ENCODE assay signal across 16 mouse cellular contexts in genomic region chr8:121971488-121972058, GRCm38 (mm10). TPM values are rescaled to one million over a fixed set of nuclear protein-coding genes. Genes with fewer than 3 reads are reported as not detected.
DNase-seq lines count a peak whose midpoint lies in the region; ATAC-seq and TF ChIP-seq lines count a peak whose summit lies in the region.
"Had no signal": no experiment of that assay in that cellular context is flagged by ENCODE, and none has a peak within 500 bp of the region (broad histone marks: within the 10 kb centered on the region; RNA-seq: fewer than 3 reads in every experiment).

No protein-coding gene starts in this region.

- no peak overlapping the region for H3K4me2 ChIP-seq in neural tube, embryonic 13.5 days
- H3K4me2 ChIP-seq in hindbrain, embryonic 16.5 days (ENCODE audit: low read length): no peak overlapping the region
- H3K4me2 ChIP-seq in stomach, postnatal 0 days (replicated peaks; ENCODE audit: low read depth): no peak overlapping the region
- no peak overlapping the region for H3K4me2 ChIP-seq in kidney, embryonic 16.5 days (replicated peaks; ENCODE audit: low read depth, low read length)
- H3K4me2 ChIP-seq: heart, embryonic 13.5 days; lung, embryonic 15.5 days had no signal

- H3K4me1 ChIP-seq in neural tube, embryonic 13.5 days (replicated peaks): peaks cover 46% of the 10 kb centered on the region
- H3K4me1 ChIP-seq in embryonic facial prominence, embryonic 10.5 days: peaks cover 33% of the 10 kb centered on the region
- H3K4me1 ChIP-seq in hindbrain, embryonic 16.5 days (ENCODE audit: control insufficient read depth, insufficient read depth, low read depth, low read length): peaks cover 33% of the 10 kb centered on the region
- H3K4me1 ChIP-seq in stomach, postnatal 0 days (replicated peaks; ENCODE audit: control insufficient read depth, insufficient read depth): peaks cover 9% of the 10 kb centered on the region
- peaks cover 21% of the 10 kb centered on the region for H3K4me1 ChIP-seq in kidney, embryonic 16.5 days (ENCODE audit: insufficient read depth, low read length)

- H3K9me3 ChIP-seq in neural tube, embryonic 13.5 days: no peaks in the 10 kb centered on the region
- no peaks in the 10 kb centered on the region for H3K9me3 ChIP-seq in embryonic facial prominence, embryonic 10.5 days
- no peaks in the 10 kb centered on the region for H3K9me3 ChIP-seq in hindbrain, embryonic 16.5 days (ENCODE audit: control insufficient read depth, low read length)
- H3K9me3 ChIP-seq in stomach, postnatal 0 days (ENCODE audit: control insufficient read depth, low read length): no peaks in the 10 kb centered on the region
- no peaks in the 10 kb centered on the region for H3K9me3 ChIP-seq in kidney, embryonic 16.5 days (ENCODE audit: low read length)
- H3K9me3 ChIP-seq: heart, embryonic 13.5 days; limb, embryonic 10.5 days; lung, embryonic 15.5 days had no signal

- no peaks in the 10 kb centered on the region for H3K27me3 ChIP-seq in neural tube, embryonic 13.5 days
- H3K27me3 ChIP-seq in embryonic facial prominence, embryonic 10.5 days (replicated peaks; ENCODE audit: low read depth, poor library complexity, severe bottlenecking): no peaks in the 10 kb centered on the region
- H3K27me3 ChIP-seq in hindbrain, embryonic 16.5 days (replicated peaks; ENCODE audit: control insufficient read depth, insufficient read depth, low read length): no peaks in the 10 kb centered on the region
- H3K27me3 ChIP-seq in stomach, postnatal 0 days (ENCODE audit: control insufficient read depth, insufficient read depth, low read length): no peaks in the 10 kb centered on the region
- H3K27me3 ChIP-seq in kidney, embryonic 16.5 days (ENCODE audit: insufficient read depth, low read length): no peaks in the 10 kb centered on the region
- H3K27me3 ChIP-seq: heart, embryonic 13.5 days; lung, embryonic 15.5 days had no signal

- peaks cover 29% of the 10 kb centered on the region for H3K36me3 ChIP-seq in neural tube, embryonic 13.5 days
- H3K36me3 ChIP-seq in embryonic facial prominence, embryonic 10.5 days (replicated peaks): peaks cover 45% of the 10 kb centered on the region
- peaks cover 9% of the 10 kb centered on the region for H3K36me3 ChIP-seq in hindbrain, embryonic 16.5 days (ENCODE audit: control insufficient read depth, insufficient read depth, low read length)
- peaks cover 14% of the 10 kb centered on the region for H3K36me3 ChIP-seq in stomach, postnatal 0 days (ENCODE audit: control insufficient read depth, insufficient read depth, low read length)
- H3K36me3 ChIP-seq in kidney, embryonic 16.5 days (ENCODE audit: insufficient read depth, low read length): peaks cover 24% of the 10 kb centered on the region

- 70% methylated on average over 17 of the region's 17 CpGs for WGBS in neural tube, embryonic 13.5 days
- WGBS in embryonic facial prominence, embryonic 10.5 days: 83% methylated on average over 17 of the region's 17 CpGs
- 68% methylated on average over 17 of the region's 17 CpGs for WGBS in hindbrain, embryonic 16.5 days
- WGBS in stomach, postnatal 0 days: 67% methylated on average over 17 of the region's 17 CpGs
- 67% methylated on average over 17 of the region's 17 CpGs for WGBS in kidney, embryonic 16.5 days

- peak overlapping the region; percentile 19; the same call in 1 of the 2 replicates for H3K27ac ChIP-seq in neural tube, embryonic 13.5 days (replicated peaks)
- H3K27ac ChIP-seq in embryonic facial prominence, embryonic 10.5 days (replicated peaks): 0 out of 2 replicates have a peak overlapping the region, but pooled peaks have one; percentile 14
- H3K27ac ChIP-seq in hindbrain, embryonic 16.5 days (ENCODE audit: low read depth, low read length): peak overlapping the region; percentile 17; the same call in 1 of the 2 replicates
- H3K27ac ChIP-seq in stomach, postnatal 0 days (replicated peaks): no peak overlapping the region
- no peak overlapping the region for H3K27ac ChIP-seq in kidney, embryonic 16.5 days (ENCODE audit: low read length)
- H3K27ac ChIP-seq: heart, embryonic 13.5 days; limb, embryonic 10.5 days; lung, embryonic 15.5 days had no signal

- TF ChIP-seq EP300 in stomach, postnatal 0 days (optimal IDR thresholded peaks at IDR 0.05): no peak

- DNase-seq in neural tube, embryonic 10.5 days (ENCODE audit: extremely low spot score, low spot score): no peak
- DNase-seq in embryonic facial prominence, embryonic 10.5 days (ENCODE audit: low spot score): no peak
- DNase-seq in stomach, postnatal 0 days (ENCODE audit: low spot score): no peak
- no peak for DNase-seq in adrenal gland, postnatal 36 days
- DNase-seq in heart, postnatal 14 days: no peak
- DNase-seq: right cerebral cortex, adult 18-20 months; thymus, postnatal 4 days had no signal

- 0 out of 2 replicates have a peak overlapping the region, but pooled peaks have one; percentile 17 for H3K9ac ChIP-seq in neural tube, embryonic 13.5 days
- no peak overlapping the region for H3K9ac ChIP-seq in hindbrain, embryonic 16.5 days (ENCODE audit: low read depth, low read length)
- H3K9ac ChIP-seq in stomach, postnatal 0 days (ENCODE audit: low read length): no peak overlapping the region
- H3K9ac ChIP-seq in kidney, embryonic 16.5 days (replicated peaks; ENCODE audit: low read length): no peak overlapping the region
- H3K9ac ChIP-seq: heart, embryonic 13.5 days; lung, embryonic 15.5 days had no signal

- no peak overlapping the region for H3K4me3 ChIP-seq in neural tube, embryonic 13.5 days
- H3K4me3 ChIP-seq in embryonic facial prominence, embryonic 10.5 days: no peak overlapping the region
- H3K4me3 ChIP-seq in hindbrain, embryonic 16.5 days (ENCODE audit: low read length): no peak overlapping the region
- no peak overlapping the region for H3K4me3 ChIP-seq in stomach, postnatal 0 days (ENCODE audit: low read depth, low read length)
- H3K4me3 ChIP-seq in kidney, embryonic 16.5 days (ENCODE audit: low read length): no peak overlapping the region
- H3K4me3 ChIP-seq: heart, embryonic 13.5 days; limb, embryonic 10.5 days; lung, embryonic 15.5 days had no signal

- ATAC-seq in neural tube, embryonic 13.5 days (ENCODE audit: low read depth): no peak
- no peak for ATAC-seq in hindbrain, embryonic 16.5 days
- no peak for ATAC-seq in stomach, postnatal 0 days (ENCODE audit: low FRiP score, low TSS enrichment)
- no peak for ATAC-seq in kidney, embryonic 16.5 days (ENCODE audit: low FRiP score, low TSS enrichment)
- ATAC-seq: intestine, embryonic 16.5 days had no signal

- TF ChIP-seq CTCF in stomach, postnatal 0 days (IDR thresholded peaks at IDR 0.05; ENCODE audit: low read depth): peak; percentile 30; the same call in 1 of the 2 replicates

- intact Hi-C loops in heart, postnatal 14 days (cut with DNase I): no loop called here

RNA-seq across cellular contexts. Expression of gene Banp, which starts 22.0 kb away (rescaled TPM):
- polyA plus RNA-seq in neural tube, embryonic 13.5 days (2015; fragmentation: Nextera tagmentation; extraction: Ambion mirVana): 59.9 and 60.1 TPM in 2 replicates
- 55.2 and 64.8 TPM in 2 replicates for polyA plus RNA-seq in embryonic facial prominence, embryonic 10.5 days (2016; fragmentation: Nextera tagmentation; extraction: Ambion mirVana)
- 49.9 and 54.9 TPM in 2 replicates for polyA plus RNA-seq in hindbrain, embryonic 16.5 days (2015; fragmentation: Nextera tagmentation; extraction: Ambion mirVana)
- polyA plus RNA-seq in stomach, postnatal 0 days (2015; fragmentation: Nextera tagmentation; extraction: Ambion mirVana): 9.0 and 10.0 TPM in 2 replicates
- polyA plus RNA-seq in kidney, embryonic 16.5 days (2015; fragmentation: Nextera tagmentation; extraction: Ambion mirVana): 50.7 TPM in 2 replicates
- total RNA-seq in adrenal gland, postnatal 36 days (2021): 10 to 100 TPM; 25.4 to 37.4 TPM
- total RNA-seq in heart, postnatal 14 days (2021): 10 to 100 TPM; 16.0 to 24.5 TPM

RNA-seq across cellular contexts. Expression of gene Car5a, which starts 26.9 kb away (rescaled TPM):
- polyA plus RNA-seq in neural tube, embryonic 13.5 days (2015; fragmentation: Nextera tagmentation; extraction: Ambion mirVana): 0.23 and 0.31 TPM in 2 replicates
- not detected in 2 replicates for polyA plus RNA-seq in embryonic facial prominence, embryonic 10.5 days (2016; fragmentation: Nextera tagmentation; extraction: Ambion mirVana)
- 0.25 and 0.40 TPM in 2 replicates for polyA plus RNA-seq in hindbrain, embryonic 16.5 days (2015; fragmentation: Nextera tagmentation; extraction: Ambion mirVana)
- polyA plus RNA-seq in stomach, postnatal 0 days (2015; fragmentation: Nextera tagmentation; extraction: Ambion mirVana): 0.12 and 0.30 TPM in 2 replicates
- polyA plus RNA-seq in kidney, embryonic 16.5 days (2015; fragmentation: Nextera tagmentation; extraction: Ambion mirVana): not detected in 2 replicates
- not detected for total RNA-seq in adrenal gland, postnatal 36 days (2021)
- not detected for total RNA-seq in heart, postnatal 14 days (2021)
- total RNA-seq: MEL had no signal
- polyA plus RNA-seq: embryonic facial prominence, embryonic 11.5 days; limb, embryonic 10.5 days; lung, embryonic 15.5 days had no signal

Comparison
In these comparisons a context has a peak if more than half of its experiments do, and no peak if none do; other contexts are left out.
1. H3K27ac ChIP-seq: peak in neural tube, embryonic 13.5 days (single experiment), embryonic facial prominence, embryonic 10.5 days (single experiment) and hindbrain, embryonic 16.5 days (single experiment); none in stomach, postnatal 0 days (single experiment) and kidney, embryonic 16.5 days (single experiment).